Mouse (Mus musculus) lung, embryonic 16.5 days (tissue): Measurements from ENCODE around the gene Cops7a. TPM values are rescaled to one million over a fixed set of nuclear protein-coding genes. Genes with fewer than 3 reads are reported as not detected.
A peak's percentile ranks its signal among the peaks of the same experiment; 100 is the strongest.

ENCODE experiments used
- ATAC-seq: fragments of 200-750 bp; cut with Nextera tagmentation; 2 replicates; pipeline ENCODE4 v1.8.0; 2017; ENCODE audit warnings: low read depth, mild to moderate bottlenecking, moderate library complexity
- H3K27ac ChIP-seq: fragments of 300-500 bp; sonication (generic); 2 replicates; pipeline ENCODE4 v1.5.1; 2014; ENCODE audit warnings: mild to moderate bottlenecking, control low read depth, low read length
- H3K27me3 ChIP-seq: fragments of 300-500 bp; sonication (generic); 2 replicates; pipeline ENCODE4 v1.6.1; 2014; ENCODE audit warnings: low read depth, low read length, mixed read lengths; ENCODE audit not compliant: control insufficient read depth, insufficient read depth
- H3K36me3 ChIP-seq: fragments of 300-500 bp; sonication (generic); 2 replicates; pipeline ENCODE4 v1.6.1; 2014; ENCODE audit warnings: low read length; ENCODE audit not compliant: control insufficient read depth, insufficient read depth
- H3K4me1 ChIP-seq: fragments of 300-500 bp; sonication (generic); replicated peaks from 2 replicates; pipeline ENCODE4 v1.6.1; 2014; ENCODE audit warnings: low read length, mixed read lengths; ENCODE audit not compliant: control insufficient read depth, insufficient read depth
- H3K4me2 ChIP-seq: fragments of 300-500 bp; sonication (generic); 2 replicates; pipeline ENCODE4 v1.6.1; 2014; ENCODE audit warnings: low read depth, low read length, control low read depth
- H3K4me3 ChIP-seq: fragments of 300-500 bp; sonication (generic); 2 replicates; pipeline ENCODE4 v1.5.1; 2014; ENCODE audit warnings: mild to moderate bottlenecking, low read length, control low read depth
- H3K9ac ChIP-seq: fragments of 300-500 bp; sonication (generic); 2 replicates; pipeline ENCODE4 v1.6.1; 2014; ENCODE audit warnings: low read length, control low read depth
- H3K9me3 ChIP-seq: fragments of 300-500 bp; sonication (generic); 2 replicates; pipeline ENCODE4 v1.6.1; 2016; ENCODE audit warnings: low read length; ENCODE audit not compliant: control insufficient read depth
- WGBS: fragments of 180-500 bp; shearing (Covaris S2); extraction: QIAGEN DNeasy Blood & Tissue Kit; methylation state at CpG from one replicate; pipeline ENCODE4 v1.1.7; 2014; 5-methylcytosine and 5-hydroxymethylcytosine counted together
- polyA plus RNA-seq: library from polyadenylated mRNA; unstranded; fragments of >200 nt; fragmentation: Nextera tagmentation; extraction: Ambion mirVana; gene quantifications from 2 replicates; pipeline ENCODE4 v1.2.1, GENCODE M21; 2015

Gene Cops7a
- polyA plus RNA-seq, 1 experiment from 2014 or later: 153 TPM

GRCm38 (mm10) chr6:124938554-124938953 lies 26.8 kb downstream of the Cops7a start:
- Histone ChIP-seq H3K9ac (no peak overlapping the region), H3K4me1 (no peaks in the 10 kb centered on the region), H3K36me3 (peaks cover 35% of the 10 kb centered on the region), H3K27ac (no peak overlapping the region), H3K4me2 (no peak overlapping the region), H3K27me3 (no peaks in the 10 kb centered on the region), H3K9me3 (no peaks in the 10 kb centered on the region), H3K4me3 (no peak overlapping the region)
- no peak; the same call in 1 of the 2 replicates for ATAC-seq
- 89% methylated on average over 7 of the region's 7 CpGs for WGBS

- Histone ChIP-seq H3K4me2 (no peak overlapping the region), H3K27ac (no peak overlapping the region), H3K9ac (no peak overlapping the region), H3K27me3 (no peaks in the 10 kb centered on the region), H3K9me3 (no peaks in the 10 kb centered on the region), H3K4me1 (peaks cover 5% of the 10 kb centered on the region), H3K36me3 (peaks cover 41% of the 10 kb centered on the region), H3K4me3 (no peak overlapping the region)
- WGBS: 68% methylated on average over 2 of the region's 2 CpGs
- ATAC-seq: peak; percentile 18; the same call in 1 of the 2 replicates
These were observed 27.8 kb downstream of the Cops7a start for GRCm38 (mm10) chr6:124937493-124937892.

GRCm38 (mm10) chr6:124936681-124937080 lies 28.7 kb downstream of the Cops7a start:
- no peaks in the 10 kb centered on the region for H3K9me3 ChIP-seq
- ATAC-seq: no peak
- 80% methylated on average over 1 of the region's 1 CpGs for WGBS
- no peak overlapping the region for H3K27ac ChIP-seq
- H3K4me2 ChIP-seq: no peak overlapping the region
- H3K4me3 ChIP-seq: no peak overlapping the region
- H3K4me1 ChIP-seq: peaks cover 8% of the 10 kb centered on the region
- no peaks in the 10 kb centered on the region for H3K27me3 ChIP-seq
- peaks cover 43% of the 10 kb centered on the region for H3K36me3 ChIP-seq
- H3K9ac ChIP-seq: no peak overlapping the region

GRCm38 (mm10) chr6:124934670-124935069 lies 30.7 kb downstream of the Cops7a start:
- Histone ChIP-seq H3K9ac (no peak overlapping the region), H3K4me3 (no peak overlapping the region), H3K36me3 (peaks cover 43% of the 10 kb centered on the region), H3K4me1 (peaks cover 16% of the 10 kb centered on the region), H3K27ac (no peak overlapping the region), H3K9me3 (no peaks in the 10 kb centered on the region), H3K27me3 (no peaks in the 10 kb centered on the region), H3K4me2 (no peak overlapping the region)
- 97% methylated on average over 7 of the region's 7 CpGs for WGBS
- ATAC-seq: no peak

- no peak overlapping the region for H3K9ac ChIP-seq
- H3K27ac ChIP-seq: no peak overlapping the region
- H3K36me3 ChIP-seq: peaks cover 37% of the 10 kb centered on the region
- WGBS: 87% methylated on average over 3 of the region's 3 CpGs
- no peak overlapping the region for H3K4me3 ChIP-seq
- no peaks in the 10 kb centered on the region for H3K27me3 ChIP-seq
- no peaks in the 10 kb centered on the region for H3K9me3 ChIP-seq
- no peak for ATAC-seq
- peaks cover 19% of the 10 kb centered on the region for H3K4me1 ChIP-seq
- no peak overlapping the region for H3K4me2 ChIP-seq
These were observed 32.2 kb downstream of the Cops7a start for GRCm38 (mm10) chr6:124933127-124933526.

- no peak for ATAC-seq
- 36% methylated on average over 12 of the region's 12 CpGs for WGBS
- H3K4me1 ChIP-seq: peaks cover 19% of the 10 kb centered on the region
- no peaks in the 10 kb centered on the region for H3K27me3 ChIP-seq
- peak overlapping the region; percentile 98 for H3K27ac ChIP-seq
- peak overlapping the region; percentile 70 for H3K4me2 ChIP-seq
- H3K9ac ChIP-seq: peak overlapping the region; percentile 98
- H3K9me3 ChIP-seq: no peaks in the 10 kb centered on the region
- H3K36me3 ChIP-seq: peaks cover 36% of the 10 kb centered on the region
- peak overlapping the region; percentile 98 for H3K4me3 ChIP-seq
These were observed 33.0 kb downstream of the Cops7a start for GRCm38 (mm10) chr6:124932314-124932695.

- H3K36me3 ChIP-seq: peaks cover 34% of the 10 kb centered on the region
- under 1% methylated on average over 48 of the region's 48 CpGs for WGBS
- peak overlapping the region; percentile 70 for H3K4me2 ChIP-seq
- peak overlapping the region; percentile 98 for H3K27ac ChIP-seq
- peak; percentile 34 for ATAC-seq
- H3K4me1 ChIP-seq: peaks cover 19% of the 10 kb centered on the region
- H3K27me3 ChIP-seq: no peaks in the 10 kb centered on the region
- peak overlapping the region; percentile 98 for H3K9ac ChIP-seq
- H3K4me3 ChIP-seq: peak overlapping the region; percentile 98
- no peaks in the 10 kb centered on the region for H3K9me3 ChIP-seq
These were observed 33.6 kb downstream of the Cops7a start for GRCm38 (mm10) chr6:124931525-124932313.

GRCm38 (mm10) chr6:124930754-124931524 lies 34.4 kb downstream of the Cops7a start, which contains the start of gene Mlf2:
Mlf2 (plus strand) TSS chr6:124931386.
- no peaks in the 10 kb centered on the region for H3K9me3 ChIP-seq
- peak within 1 kb of the TSS; percentile 98 for H3K9ac ChIP-seq
- H3K27me3 ChIP-seq: no peaks in the 10 kb centered on the region
- ATAC-seq: peak; percentile 93
- WGBS: under 1% methylated on average over 39 of the region's 64 CpGs
- H3K4me2 ChIP-seq: peak within 1 kb of the TSS; percentile 70
- peak within 1 kb of the TSS; percentile 98 for H3K27ac ChIP-seq
- H3K4me1 ChIP-seq: peaks cover 27% of the 10 kb centered on the region
- H3K4me3 ChIP-seq: peak within 1 kb of the TSS; percentile 98
- H3K36me3 ChIP-seq: peaks cover 28% of the 10 kb centered on the region

GRCm38 (mm10) chr6:124930231-124930630 lies 35.1 kb downstream of the Cops7a start:
- peak overlapping the region; percentile 51 for H3K4me2 ChIP-seq
- H3K27me3 ChIP-seq: no peaks in the 10 kb centered on the region
- H3K4me3 ChIP-seq: peak overlapping the region; percentile 98
- H3K36me3 ChIP-seq: peaks cover 23% of the 10 kb centered on the region
- H3K27ac ChIP-seq: peak overlapping the region; percentile 95
- peak overlapping the region; percentile 67 for H3K9ac ChIP-seq
- WGBS: 7% methylated on average over 1 of the region's 1 CpGs
- no peaks in the 10 kb centered on the region for H3K9me3 ChIP-seq
- no peak for ATAC-seq
- peaks cover 33% of the 10 kb centered on the region for H3K4me1 ChIP-seq
